Mouse (Mus musculus) left cerebral cortex, postnatal 14 days (tissue): Measurements from ENCODE around the gene Arih2. TPM values are rescaled to one million over a fixed set of nuclear protein-coding genes. Genes with fewer than 3 reads are reported as not detected.

ENCODE experiments used
- DNase-seq, 2 experiments: peaks; one replicate each; pipeline ENCODE4 v3.0.0; 2021 to 2022; ENCODE audit warnings: low spot score in 2 of 2, mixed read lengths in 1 of 2
- intact Hi-C: fragments of 180-260 bp; cut with DNase I; formaldehyde crosslinking; loops from one replicate; pipeline ENCODE4 v1.15.1; 2025
- total RNA-seq, 2 experiments: library from RNA; stranded (reverse); gene quantifications; 2 replicates each; pipeline ENCODE4 v1.2.3; 2021

Gene Arih2
- total RNA-seq, 2 experiments from 2014 or later, result 49.8 to 50.2 TPM

GRCm38 (mm10) chr9:108594354-108594753, 54.8 kb downstream of the Arih2 start:
- no peak for DNase-seq
- intact Hi-C loops, result no loop called here

- intact Hi-C loops, result no loop called here
- DNase-seq, result no peak
Observed at GRCm38 (mm10) chr9:108591462-108591861, 57.7 kb downstream of the Arih2 start.

GRCm38 (mm10) chr9:108589229-108589628, 60.0 kb downstream of the Arih2 start:
- intact Hi-C loops, result no loop called here
- peak in 1 of 2 experiments; percentile 70 for DNase-seq

GRCm38 (mm10) chr9:108587571-108588180, 61.5 kb downstream of the Arih2 start:
- peak; percentile 89 to 97 for DNase-seq
- intact Hi-C loops, result no loop called here

- peak in 1 of 2 experiments; percentile 38 for DNase-seq
- intact Hi-C loops, result no loop called here
Observed at GRCm38 (mm10) chr9:108579344-108579690, 69.9 kb downstream of the Arih2 start.

GRCm38 (mm10) chr9:108578545-108579343, 70.4 kb downstream of the Arih2 start, which contains the start of gene Wdr6:
Gene Wdr6, minus strand, starts transcription at chr9:108578739.
- peak; percentile 94 to 98 for DNase-seq
- intact Hi-C loops, result no loop called here

GRCm38 (mm10) chr9:108577934-108578544, 71.1 kb downstream of the Arih2 start:
- DNase-seq, result peak in 1 of 2 experiments; percentile 78
- intact Hi-C loops, result no loop called here

- DNase-seq, result no peak
Observed at GRCm38 (mm10) chr9:108577025-108577424, 72.2 kb downstream of the Arih2 start.

GRCm38 (mm10) chr9:108575321-108576297, 73.6 kb downstream of the Arih2 start:
- DNase-seq, result no peak
- intact Hi-C loops, result no loop called here

More at GRCm38 (mm10) chr9:108577025-108577424, 72.2 kb downstream of the Arih2 start:
- intact Hi-C loops, result no loop called here

- intact Hi-C loops, result no loop called here
- no peak for DNase-seq
Observed at GRCm38 (mm10) chr9:108574921-108575320, 74.3 kb downstream of the Arih2 start.

GRCm38 (mm10) chr9:108573774-108574690, 75.2 kb downstream of the Arih2 start:
- DNase-seq, result peak in 1 of 2 experiments; percentile 85
- intact Hi-C loops, result no loop called here

GRCm38 (mm10) chr9:108572321-108572720, 76.9 kb downstream of the Arih2 start:
- DNase-seq, result no peak
- intact Hi-C loops, result no loop called here

- intact Hi-C loops, result no loop called here
- DNase-seq, result no peak
Observed at GRCm38 (mm10) chr9:108571401-108571973, 77.7 kb downstream of the Arih2 start.

GRCm38 (mm10) chr9:108570207-108570896, 78.8 kb downstream of the Arih2 start:
- DNase-seq, result peak; percentile 78 to 81
- intact Hi-C loops, result no loop called here

- DNase-seq, result peak; percentile 92
- intact Hi-C loops, result no loop called here
Observed at GRCm38 (mm10) chr9:108569381-108570206, 79.6 kb downstream of the Arih2 start, which contains the start of gene Dalrd3. Gene Dalrd3, plus strand, starts transcription at chr9:108569886.

- no peak for DNase-seq
- intact Hi-C loops, result no loop called here
Observed at GRCm38 (mm10) chr9:108568511-108568921, 80.7 kb downstream of the Arih2 start.
